13 mouse cellular contexts compared by ENCODE assay signal in the genomic region with DNA sequence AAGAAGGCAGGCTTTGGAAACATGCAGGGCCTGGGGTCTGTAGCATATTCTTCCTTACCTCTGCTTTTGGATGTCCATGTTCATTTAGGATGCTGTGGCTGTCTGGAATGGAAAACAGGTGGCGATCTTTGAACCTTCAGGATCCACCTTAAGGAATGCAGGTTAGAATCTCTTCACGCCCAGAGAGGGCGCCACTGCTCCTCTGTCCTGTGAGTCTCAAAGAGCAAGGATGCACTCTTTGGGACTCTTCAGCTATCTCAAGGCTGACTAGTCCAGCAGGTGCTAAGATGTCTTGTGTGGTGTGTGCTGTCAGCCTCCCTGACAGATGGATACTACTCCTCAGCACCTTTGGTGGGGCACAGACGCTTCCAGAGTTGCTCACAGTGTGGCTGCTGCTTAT. TPM values are rescaled to one million over a fixed set of nuclear protein-coding genes. Genes with fewer than 3 reads are reported as not detected.
DNase-seq lines count a peak whose midpoint lies in the region; ATAC-seq and TF ChIP-seq lines count a peak whose summit lies in the region.
"Had no signal": no experiment of that assay in that cellular context is flagged by ENCODE, and none has a peak within 500 bp of the region (broad histone marks: within the 10 kb centered on the region; RNA-seq: fewer than 3 reads in every experiment).

No protein-coding gene starts in this region.

- no peaks in the 10 kb centered on the region for H3K9me3 ChIP-seq in kidney, embryonic 14.5 days (ENCODE audit: control insufficient read depth, low read length)
- no peaks in the 10 kb centered on the region for H3K9me3 ChIP-seq in CH12.LX (replicated peaks; ENCODE audit: low read length)
- H3K9me3 ChIP-seq: G1E; lung, embryonic 15.5 days had no signal

- no peak overlapping the region for H3K27ac ChIP-seq in kidney, embryonic 14.5 days (ENCODE audit: low read depth, low read length)
- H3K27ac ChIP-seq in CH12.LX (ENCODE audit: insufficient read depth, low read depth): no peak overlapping the region
- H3K27ac ChIP-seq: lung, embryonic 15.5 days had no signal

- TF ChIP-seq CTCF in CH12.LX (conservative IDR thresholded peaks at IDR 0.05 in 1 of 2, IDR thresholded peaks at IDR 0.05 in 1 of 2; ENCODE audit: low read depth in 2 of 2, low read length in 2 of 2): peak; percentile 16 to 80; a peak in 2 of 4 replicates

- in situ Hi-C loops in CH12.LX (cut with MboI; ENCODE audit: low pct_ligation_motif_present, low pct_unique_long_range_greater_than_20kb, low sequenced_read_pairs): no loop called here

- H3K36me3 ChIP-seq in kidney, embryonic 14.5 days (ENCODE audit: control insufficient read depth, insufficient read depth, low read length): peaks cover 35% of the 10 kb centered on the region
- H3K36me3 ChIP-seq in CH12.LX (replicated peaks in 1 of 2; ENCODE audit: control insufficient read depth in 1 of 2, insufficient read depth in 1 of 2, low read length in 1 of 2): peaks cover 21 to 67% of the 10 kb centered on the region in 2 experiments

- H3K4me1 ChIP-seq in kidney, embryonic 14.5 days (ENCODE audit: control insufficient read depth, insufficient read depth, low read length): no peaks in the 10 kb centered on the region
- 0 out of 4 replicates have a peak, but pooled peaks cover 0 to 4% of the 10 kb centered on the region in 2 experiments for H3K4me1 ChIP-seq in CH12.LX (ENCODE audit: control insufficient read depth in 1 of 2, insufficient read depth in 2 of 2)
- H3K4me1 ChIP-seq: lung, embryonic 15.5 days had no signal

- no peak for TF ChIP-seq POLR2A in CH12.LX (IDR thresholded peaks at IDR 0.05; ENCODE audit: low read depth, low read length)

- no peak for TF ChIP-seq EP300 in CH12.LX (IDR thresholded peaks at IDR 0.05; ENCODE audit: low read length)

- no peak overlapping the region for H3K4me3 ChIP-seq in kidney, embryonic 14.5 days (ENCODE audit: low read length)
- H3K4me3 ChIP-seq in CH12.LX (replicated peaks in 1 of 3; ENCODE audit: low read depth in 2 of 3, low read length in 2 of 3, poor library complexity in 1 of 3): no peak overlapping the region
- H3K4me3 ChIP-seq: lung, embryonic 15.5 days had no signal

- no peak overlapping the region for H3K4me2 ChIP-seq in kidney, embryonic 14.5 days (replicated peaks; ENCODE audit: low read depth, low read length)
- no peak overlapping the region for H3K4me2 ChIP-seq in CH12.LX (ENCODE audit: insufficient read depth, low read depth, poor library complexity, severe bottlenecking)
- H3K4me2 ChIP-seq: lung, embryonic 15.5 days had no signal

- no peak overlapping the region for H3K9ac ChIP-seq in kidney, embryonic 14.5 days (ENCODE audit: low read depth, low read length)
- H3K9ac ChIP-seq in CH12.LX (ENCODE audit: insufficient read depth, low read depth): no peak overlapping the region
- H3K9ac ChIP-seq: lung, embryonic 15.5 days had no signal

- intact Hi-C loops in left cerebral cortex, postnatal 14 days (cut with DNase I): no loop called here

- no peak for ATAC-seq in kidney, embryonic 14.5 days (ENCODE audit: low FRiP score, low TSS enrichment)
- ATAC-seq in erythroblast, adult 5-6 weeks (replicated peaks; ENCODE audit: low FRiP score, poor library complexity, severe bottlenecking): peak; percentile 60

- no peaks in the 10 kb centered on the region for H3K27me3 ChIP-seq in kidney, embryonic 14.5 days (ENCODE audit: control insufficient read depth, insufficient read depth, low read length)
- no peaks in the 10 kb centered on the region for H3K27me3 ChIP-seq in CH12.LX (replicated peaks)
- H3K27me3 ChIP-seq: lung, embryonic 15.5 days had no signal

- WGBS in kidney, embryonic 14.5 days: 68% methylated on average over 4 of the region's 4 CpGs

- dilution Hi-C loops in CH12.LX (cut with MboI; ENCODE audit: extremely low pct_ligation_motif_present, extremely low pct_unique_long_range_greater_than_20kb, low sequenced_read_pairs): no loop called here

- DNase-seq in cerebellum, postnatal 14 days: peak; percentile 26 to 50
- DNase-seq in cerebellum, adult 9-10 months: no peak
- DNase-seq in kidney, postnatal 36 days: peak; percentile 21 to 69
- DNase-seq in CH12.LX (ENCODE audit: extremely low read depth): peak; percentile 39
- no peak for DNase-seq in left cerebral cortex, postnatal 14 days (ENCODE audit: low spot score in 2 of 2)
- DNase-seq in right cerebral cortex, postnatal 14 days: no peak
- DNase-seq: thymus, postnatal 25 days had no signal

- H3K79me2 ChIP-seq in CH12.LX (replicated peaks; ENCODE audit: control insufficient read depth, extremely low read depth, insufficient read depth, poor library complexity, severe bottlenecking): no peaks in the 10 kb centered on the region

- TF ChIP-seq RAD21 in CH12.LX (IDR thresholded peaks at IDR 0.05; ENCODE audit: low read depth, low read length): peak; percentile 79

TF ChIP-seq in CH12.LX, 34 proteins besides CTCF, POLR2A, EP300 and RAD21:
- TF ChIP-seq TBP (conservative IDR thresholded peaks at IDR 0.05; ENCODE audit: low read depth, low read length): no peak
- TF ChIP-seq ETS1 (conservative IDR thresholded peaks at IDR 0.05; ENCODE audit: low read depth, low read length): no peak
- TF ChIP-seq SMC3 (IDR thresholded peaks at IDR 0.05; ENCODE audit: low read depth, low read length): peak; percentile 62

RNA-seq across cellular contexts. Expression of a gene that starts 20.3 kb away (rescaled TPM):
- polyA plus RNA-seq in kidney, embryonic 14.5 days (2014; fragmentation: Nextera tagmentation; extraction: Ambion mirVana): 15.5 and 23.6 TPM in 2 replicates
- 16.6 and 24.4 TPM in 2 replicates for total RNA-seq in CH12.LX (2012; rRNA removed)
- total RNA-seq in CH12.LX (2014; rRNA removed): 26.4 and 27.0 TPM in 2 replicates
- 33.4 and 34.8 TPM in 2 replicates for polyA plus RNA-seq in CH12.LX (2012; ENCODE audit: insufficient read length, low read depth)
- total RNA-seq in erythroblast, adult 5-6 weeks (2015; ENCODE audit: low replicate concordance): 61.9 and 62.3 TPM in 2 replicates
- 158 and 187 TPM in 2 replicates for total RNA-seq in erythroblast, adult 5-6 weeks (2017; ENCODE audit: low replicate concordance)
- 10 to 100 TPM; 19.8 to 22.9 TPM for total RNA-seq in left cerebral cortex, postnatal 14 days (2021)

RNA-seq across cellular contexts. Expression of a gene that starts 20.6 kb away (rescaled TPM):
- polyA plus RNA-seq in kidney, embryonic 14.5 days (2014; fragmentation: Nextera tagmentation; extraction: Ambion mirVana): 8.5 and 11.6 TPM in 2 replicates
- total RNA-seq in CH12.LX (2012; rRNA removed): 4.3 and 4.4 TPM in 2 replicates
- total RNA-seq in CH12.LX (2014; rRNA removed): 2.0 and 2.1 TPM in 2 replicates
- 6.8 and 6.9 TPM in 2 replicates for polyA plus RNA-seq in CH12.LX (2012; ENCODE audit: insufficient read length, low read depth)
- 16.7 and 18.0 TPM in 2 replicates for total RNA-seq in erythroblast, adult 5-6 weeks (2015; ENCODE audit: low replicate concordance)
- total RNA-seq in erythroblast, adult 5-6 weeks (2017; ENCODE audit: low replicate concordance): 16.2 and 19.0 TPM in 2 replicates
- total RNA-seq in left cerebral cortex, postnatal 14 days (2021): 10 to 100 TPM; 26.0 to 27.9 TPM

RNA-seq across cellular contexts. Expression of a gene that starts 47.2 kb away (rescaled TPM):
- polyA plus RNA-seq in kidney, embryonic 14.5 days (2014; fragmentation: Nextera tagmentation; extraction: Ambion mirVana): 15.9 and 18.4 TPM in 2 replicates
- total RNA-seq in CH12.LX (2012; rRNA removed) (0.08 TPM in 1 of 2 replicates, not detected in the other), CH12.LX (2014; rRNA removed) (not detected in 2 replicates)
- 1.6 and 1.9 TPM in 2 replicates for polyA plus RNA-seq in CH12.LX (2012; ENCODE audit: insufficient read length, low read depth)
- not detected in 2 replicates for total RNA-seq in erythroblast, adult 5-6 weeks (2015; ENCODE audit: low replicate concordance)
- not detected in 2 replicates for total RNA-seq in erythroblast, adult 5-6 weeks (2017; ENCODE audit: low replicate concordance)
- 10 to 100 TPM in 1 of 2 experiments, 1 to 10 TPM in 1; 9.5 to 11.9 TPM for total RNA-seq in left cerebral cortex, postnatal 14 days (2021)
- total RNA-seq: common myeloid progenitor, adult 5-6 weeks; granulocyte monocyte progenitor cell, adult 5-6 weeks had no signal
- polyA plus RNA-seq: G1E had no signal

Comparison
In these comparisons a context has a peak if more than half of its experiments do, and no peak if none do; other contexts are left out.
1. DNase-seq: peak in cerebellum, postnatal 14 days (2 of 2), kidney, postnatal 36 days (2 of 2) and CH12.LX (single experiment); none in cerebellum, adult 9-10 months (single experiment), left cerebral cortex, postnatal 14 days (0 of 2) and right cerebral cortex, postnatal 14 days (single experiment).
2. RNA of a gene that starts 47.2 kb away (total RNA-seq): 9.5 to 11.9 TPM in left cerebral cortex, postnatal 14 days; 0.08 TPM in CH12.LX and not detected in erythroblast, adult 5-6 weeks; every median in the first group is over 4 times any median in the second.